Mouse (Mus musculus): ENCODE measurements around the gene Adam33.
"Not testable (repeated sequence)": the region's sequence is repeated elsewhere in the genome, so short reads cannot be mapped to it uniquely, and the experiment has no call there.

DNA sequence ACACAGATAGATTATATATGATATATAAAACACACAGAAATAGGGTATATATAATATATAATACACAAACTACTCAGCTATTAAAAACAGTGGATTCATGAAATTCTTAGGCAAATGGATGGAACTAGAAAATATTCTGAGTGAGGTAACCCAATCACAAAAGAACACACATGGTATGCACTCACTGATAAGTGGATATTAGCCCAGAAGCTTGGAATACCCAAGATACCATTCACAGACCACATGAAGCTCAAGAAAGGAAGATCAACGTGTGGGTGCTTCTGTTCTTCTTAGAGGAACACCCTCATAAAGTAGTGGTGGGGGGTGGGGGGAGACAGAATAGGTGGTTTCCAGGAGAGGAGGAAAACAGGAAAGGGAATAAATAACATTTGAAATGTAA lies 32.2 kb downstream of the Adam33 start:
- TF ChIP-seq CTCF (IDR thresholded peaks at IDR 0.05; ENCODE audit: low read depth): not testable (repeated sequence)
- TF ChIP-seq EP300 (IDR thresholded peaks at IDR 0.05; ENCODE audit: low read depth): peak; percentile 79
